Mouse (Mus musculus): ENCODE measurements around the gene 4930404N11Rik. TPM values are rescaled to one million over a fixed set of nuclear protein-coding genes. Genes with fewer than 3 reads are reported as not detected.

Gene 4930404N11Rik
- polyA plus RNA-seq, 1 experiment from 2014 or later, result 0.67 TPM

GRCm38 (mm10) chr10:81404720-81405119, 39.1 kb upstream of the 4930404N11Rik start:
- peaks cover 72% of the 10 kb centered on the region for H3K4me1 ChIP-seq (ENCODE audit: control insufficient read depth, insufficient read depth, low read length)
- no peak overlapping the region for H3K4me3 ChIP-seq (ENCODE audit: low read depth, low read length)
- peaks cover 11% of the 10 kb centered on the region; the same call in 1 of the 2 replicates for H3K36me3 ChIP-seq (ENCODE audit: control insufficient read depth, insufficient read depth, low read length)
- WGBS (ENCODE audit: insufficient replicate concordance), result 58% methylated on average over 18 of the region's 18 CpGs
- 0 out of 2 replicates have a peak overlapping the region, but pooled peaks have one; percentile 1 for H3K4me2 ChIP-seq
- ATAC-seq (replicated peaks; ENCODE audit: insufficient number of reproducible peaks, low FRiP score, low TSS enrichment), result no peak
- peak overlapping the region; percentile 29; the same call in 1 of the 2 replicates for H3K27ac ChIP-seq (ENCODE audit: low read depth, low read length)
- no peak overlapping the region for H3K9ac ChIP-seq (ENCODE audit: low read depth, low read length)
- H3K9me3 ChIP-seq (replicated peaks; ENCODE audit: control insufficient read depth, low read length), result no peaks in the 10 kb centered on the region
- peaks cover 21% of the 10 kb centered on the region for H3K27me3 ChIP-seq (ENCODE audit: control insufficient read depth, insufficient read depth, low read length)

- Histone ChIP-seq H3K9ac (ENCODE audit: low read depth, low read length) (no peak overlapping the region), H3K27me3 (ENCODE audit: control insufficient read depth, insufficient read depth, low read length) (peaks cover 21% of the 10 kb centered on the region), H3K27ac (ENCODE audit: low read depth, low read length) (peak overlapping the region; percentile 29; the same call in 1 of the 2 replicates), H3K36me3 (ENCODE audit: control insufficient read depth, insufficient read depth, low read length) (peaks cover 13% of the 10 kb centered on the region; the same call in 1 of the 2 replicates), H3K9me3 (replicated peaks; ENCODE audit: control insufficient read depth, low read length) (no peaks in the 10 kb centered on the region), H3K4me1 (ENCODE audit: control insufficient read depth, insufficient read depth, low read length) (peaks cover 65% of the 10 kb centered on the region), H3K4me3 (ENCODE audit: low read depth, low read length) (no peak overlapping the region), H3K4me2 (no peak overlapping the region)
- WGBS (ENCODE audit: insufficient replicate concordance), result 18% methylated on average over 9 of the region's 9 CpGs
- no peak for ATAC-seq (replicated peaks; ENCODE audit: insufficient number of reproducible peaks, low FRiP score, low TSS enrichment)
Observed at GRCm38 (mm10) chr10:81404082-81404481, 38.5 kb upstream of the 4930404N11Rik start.

GRCm38 (mm10) chr10:81403511-81403910, 37.9 kb upstream of the 4930404N11Rik start:
- H3K4me1 ChIP-seq (ENCODE audit: control insufficient read depth, insufficient read depth, low read length), result peaks cover 59% of the 10 kb centered on the region

GRCm38 (mm10) chr10:81402227-81402765, 36.7 kb upstream of the 4930404N11Rik start:
- Histone ChIP-seq H3K4me3 (ENCODE audit: low read depth, low read length) (peak overlapping the region; percentile 8; the same call in 1 of the 2 replicates), H3K27ac (ENCODE audit: low read depth, low read length) (peak overlapping the region; percentile 88), H3K4me2 (peak overlapping the region; percentile 49), H3K9ac (ENCODE audit: low read depth, low read length) (peak overlapping the region; percentile 66), H3K9me3 (replicated peaks; ENCODE audit: control insufficient read depth, low read length) (no peaks in the 10 kb centered on the region), H3K36me3 (ENCODE audit: control insufficient read depth, insufficient read depth, low read length) (peaks cover 13% of the 10 kb centered on the region; the same call in 1 of the 2 replicates), H3K4me1 (ENCODE audit: control insufficient read depth, insufficient read depth, low read length) (peaks cover 47% of the 10 kb centered on the region), H3K27me3 (ENCODE audit: control insufficient read depth, insufficient read depth, low read length) (peaks cover 21% of the 10 kb centered on the region)
- peak; percentile 6; the same call in 1 of the 2 replicates for ATAC-seq (replicated peaks; ENCODE audit: insufficient number of reproducible peaks, low FRiP score, low TSS enrichment)
- 20% methylated on average over 7 of the region's 7 CpGs for WGBS (ENCODE audit: insufficient replicate concordance)

More at GRCm38 (mm10) chr10:81403511-81403910, 37.9 kb upstream of the 4930404N11Rik start:
- no peak for ATAC-seq (replicated peaks; ENCODE audit: insufficient number of reproducible peaks, low FRiP score, low TSS enrichment)
- Histone ChIP-seq H3K4me2 (no peak overlapping the region), H3K36me3 (ENCODE audit: control insufficient read depth, insufficient read depth, low read length) (peaks cover 13% of the 10 kb centered on the region; the same call in 1 of the 2 replicates), H3K27me3 (ENCODE audit: control insufficient read depth, insufficient read depth, low read length) (peaks cover 21% of the 10 kb centered on the region), H3K9me3 (replicated peaks; ENCODE audit: control insufficient read depth, low read length) (no peaks in the 10 kb centered on the region), H3K4me3 (ENCODE audit: low read depth, low read length) (no peak overlapping the region), H3K27ac (ENCODE audit: low read depth, low read length) (peak overlapping the region; percentile 88), H3K9ac (ENCODE audit: low read depth, low read length) (no peak overlapping the region)
- WGBS (ENCODE audit: insufficient replicate concordance), result 60% methylated on average over 10 of the region's 10 CpGs

GRCm38 (mm10) chr10:81401521-81402226, 36.1 kb upstream of the 4930404N11Rik start:
- H3K4me3 ChIP-seq (ENCODE audit: low read depth, low read length), result peak overlapping the region; percentile 8; the same call in 1 of the 2 replicates
- 6% methylated on average over 18 of the region's 18 CpGs for WGBS (ENCODE audit: insufficient replicate concordance)

GRCm38 (mm10) chr10:81401205-81401520, 35.5 kb upstream of the 4930404N11Rik start:
- Histone ChIP-seq H3K9ac (ENCODE audit: low read depth, low read length) (no peak overlapping the region; the same call in 1 of the 2 replicates), H3K4me3 (ENCODE audit: low read depth, low read length) (no peak overlapping the region), H3K9me3 (replicated peaks; ENCODE audit: control insufficient read depth, low read length) (no peaks in the 10 kb centered on the region), H3K27ac (ENCODE audit: low read depth, low read length) (peak overlapping the region; percentile 88), H3K4me2 (peak overlapping the region; percentile 49; the same call in 1 of the 2 replicates), H3K27me3 (ENCODE audit: control insufficient read depth, insufficient read depth, low read length) (peaks cover 21% of the 10 kb centered on the region), H3K36me3 (ENCODE audit: control insufficient read depth, insufficient read depth, low read length) (peaks cover 13% of the 10 kb centered on the region; the same call in 1 of the 2 replicates), H3K4me1 (ENCODE audit: control insufficient read depth, insufficient read depth, low read length) (peaks cover 36% of the 10 kb centered on the region)
- WGBS (ENCODE audit: insufficient replicate concordance), result 17% methylated on average over 10 of the region's 10 CpGs
- 0 out of 2 replicates have a peak, but pooled peaks have one; percentile 10 for ATAC-seq (replicated peaks; ENCODE audit: insufficient number of reproducible peaks, low FRiP score, low TSS enrichment)

More at GRCm38 (mm10) chr10:81401521-81402226, 36.1 kb upstream of the 4930404N11Rik start:
- Histone ChIP-seq H3K4me2 (peak overlapping the region; percentile 49), H3K9me3 (replicated peaks; ENCODE audit: control insufficient read depth, low read length) (no peaks in the 10 kb centered on the region), H3K27me3 (ENCODE audit: control insufficient read depth, insufficient read depth, low read length) (peaks cover 21% of the 10 kb centered on the region), H3K4me1 (ENCODE audit: control insufficient read depth, insufficient read depth, low read length) (peaks cover 41% of the 10 kb centered on the region), H3K27ac (ENCODE audit: low read depth, low read length) (peak overlapping the region; percentile 88), H3K9ac (ENCODE audit: low read depth, low read length) (peak overlapping the region; percentile 66), H3K36me3 (ENCODE audit: control insufficient read depth, insufficient read depth, low read length) (peaks cover 13% of the 10 kb centered on the region; the same call in 1 of the 2 replicates)
- ATAC-seq (replicated peaks; ENCODE audit: insufficient number of reproducible peaks, low FRiP score, low TSS enrichment), result peak; percentile 73

- H3K9me3 ChIP-seq (replicated peaks; ENCODE audit: control insufficient read depth, low read length), result no peaks in the 10 kb centered on the region
- H3K27ac ChIP-seq (ENCODE audit: low read depth, low read length), result peak overlapping the region; percentile 88; the same call in 1 of the 2 replicates
- H3K36me3 ChIP-seq (ENCODE audit: control insufficient read depth, insufficient read depth, low read length), result peaks cover 10% of the 10 kb centered on the region; the same call in 1 of the 2 replicates
- peaks cover 21% of the 10 kb centered on the region for H3K27me3 ChIP-seq (ENCODE audit: control insufficient read depth, insufficient read depth, low read length)
- WGBS (ENCODE audit: insufficient replicate concordance), result 48% methylated on average over 22 of the region's 22 CpGs
- no peak for ATAC-seq (replicated peaks; ENCODE audit: insufficient number of reproducible peaks, low FRiP score, low TSS enrichment)
- H3K9ac ChIP-seq (ENCODE audit: low read depth, low read length), result no peak overlapping the region; the same call in 1 of the 2 replicates
- H3K4me3 ChIP-seq (ENCODE audit: low read depth, low read length), result no peak overlapping the region
- H3K4me1 ChIP-seq (ENCODE audit: control insufficient read depth, insufficient read depth, low read length), result peaks cover 33% of the 10 kb centered on the region
- H3K4me2 ChIP-seq, result no peak overlapping the region
Observed at GRCm38 (mm10) chr10:81400371-81401204, 35.0 kb upstream of the 4930404N11Rik start.

- no peaks in the 10 kb centered on the region for H3K9me3 ChIP-seq (replicated peaks; ENCODE audit: control insufficient read depth, low read length)
- peaks cover 21% of the 10 kb centered on the region for H3K27me3 ChIP-seq (ENCODE audit: control insufficient read depth, insufficient read depth, low read length)
- H3K36me3 ChIP-seq (ENCODE audit: control insufficient read depth, insufficient read depth, low read length), result peaks cover 10% of the 10 kb centered on the region; the same call in 1 of the 2 replicates
- peak overlapping the region; percentile 6 for H3K4me2 ChIP-seq
- 75% methylated on average over 18 of the region's 18 CpGs for WGBS (ENCODE audit: insufficient replicate concordance)
- no peak overlapping the region for H3K9ac ChIP-seq (ENCODE audit: low read depth, low read length)
- peaks cover 33% of the 10 kb centered on the region for H3K4me1 ChIP-seq (ENCODE audit: control insufficient read depth, insufficient read depth, low read length)
- no peak for ATAC-seq (replicated peaks; ENCODE audit: insufficient number of reproducible peaks, low FRiP score, low TSS enrichment)
- H3K27ac ChIP-seq (ENCODE audit: low read depth, low read length), result no peak overlapping the region
- no peak overlapping the region for H3K4me3 ChIP-seq (ENCODE audit: low read depth, low read length)
Observed at GRCm38 (mm10) chr10:81399798-81400308, 34.2 kb upstream of the 4930404N11Rik start.
